11 mouse cellular contexts compared by ENCODE assay signal in the genomic region with DNA sequence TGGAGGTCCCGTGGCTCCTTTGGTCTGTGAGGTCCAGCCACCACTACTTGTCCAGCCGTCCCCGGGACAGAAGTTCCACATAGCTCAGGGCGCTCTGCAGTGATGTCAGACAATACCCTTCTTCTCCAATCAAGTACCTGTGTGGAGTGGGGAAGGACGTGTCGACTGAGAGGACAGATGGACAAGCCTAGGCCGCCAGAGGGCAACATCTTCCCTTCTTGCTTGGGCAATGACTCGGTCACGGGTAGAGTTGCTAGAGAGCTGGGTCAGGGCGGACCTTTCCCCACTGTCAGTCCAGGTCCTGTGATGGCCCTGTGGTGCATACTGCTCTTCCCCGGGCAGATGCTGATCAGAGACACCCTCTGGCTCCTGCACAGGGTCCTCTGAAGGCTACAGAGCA. TPM values are rescaled to one million over a fixed set of nuclear protein-coding genes. Genes with fewer than 3 reads are reported as not detected.
A peak's percentile ranks its signal among the peaks of the same experiment; 100 is the strongest.
DNase-seq lines count a peak whose midpoint lies in the region; ATAC-seq and TF ChIP-seq lines count a peak whose summit lies in the region.
"Had no signal": no experiment of that assay in that cellular context is flagged by ENCODE, and none has a peak within 500 bp of the region (broad histone marks: within the 10 kb centered on the region; RNA-seq: fewer than 3 reads in every experiment).

No protein-coding gene starts in this region.

- H3K36me3 ChIP-seq in intestine, postnatal 0 days (ENCODE audit: control insufficient read depth, insufficient read depth): peaks cover 45% of the 10 kb centered on the region
- H3K36me3 ChIP-seq in intestine, embryonic 16.5 days (ENCODE audit: control insufficient read depth, insufficient read depth, low read length): peaks cover 7% of the 10 kb centered on the region
- peaks cover 34% of the 10 kb centered on the region for H3K36me3 ChIP-seq in liver, embryonic 15.5 days (replicated peaks)
- H3K36me3 ChIP-seq in myocyte (ENCODE audit: control insufficient read depth, insufficient read depth): no peaks in the 10 kb centered on the region

- no peaks in the 10 kb centered on the region for H3K4me1 ChIP-seq in intestine, postnatal 0 days (replicated peaks; ENCODE audit: control insufficient read depth, insufficient read depth, low read length)
- H3K4me1 ChIP-seq in intestine, embryonic 16.5 days (ENCODE audit: control insufficient read depth, insufficient read depth, low read length): no peaks in the 10 kb centered on the region
- H3K4me1 ChIP-seq in liver, embryonic 15.5 days (replicated peaks): peaks cover 18% of the 10 kb centered on the region

- no peak for DNase-seq in liver
- DNase-seq in NIH3T3 (ENCODE audit: low read depth): peak; percentile 17
- DNase-seq: cerebellum, postnatal 14 days; gastrocnemius, postnatal 10 days; lung, adult 2 months; thymus, postnatal 36 days had no signal

- H3K9ac ChIP-seq in intestine, postnatal 0 days (ENCODE audit: low read depth, low read length): no peak overlapping the region
- no peak overlapping the region for H3K9ac ChIP-seq in intestine, embryonic 16.5 days (ENCODE audit: low read depth, low read length)
- H3K9ac ChIP-seq in liver, embryonic 15.5 days: no peak overlapping the region

- no peaks in the 10 kb centered on the region for H3K9me3 ChIP-seq in intestine, postnatal 0 days (ENCODE audit: control insufficient read depth)
- H3K9me3 ChIP-seq in intestine, embryonic 16.5 days (ENCODE audit: control insufficient read depth, low read length): no peaks in the 10 kb centered on the region
- no peaks in the 10 kb centered on the region for H3K9me3 ChIP-seq in liver, embryonic 15.5 days (replicated peaks)

- no peaks in the 10 kb centered on the region for H3K79me2 ChIP-seq in myocyte (ENCODE audit: control insufficient read depth, insufficient read depth)

- no peak for TF ChIP-seq POLR2A in myocyte (IDR thresholded peaks at IDR 0.05; ENCODE audit: insufficient read length, low read depth)

- 68% methylated on average over 11 of the region's 11 CpGs for WGBS in intestine, postnatal 0 days
- 67% methylated on average over 11 of the region's 11 CpGs for WGBS in intestine, embryonic 16.5 days
- WGBS in liver, embryonic 15.5 days (ENCODE audit: insufficient replicate concordance): 66% methylated on average over 11 of the region's 11 CpGs

- TF ChIP-seq CTCF in intestine, postnatal 0 days (IDR thresholded peaks at IDR 0.05; ENCODE audit: low read depth): peak; percentile 52

- H3K4me3 ChIP-seq in intestine, postnatal 0 days (ENCODE audit: low read depth, low read length): no peak overlapping the region
- no peak overlapping the region for H3K4me3 ChIP-seq in intestine, embryonic 16.5 days (ENCODE audit: low read length)
- no peak overlapping the region for H3K4me3 ChIP-seq in liver, embryonic 15.5 days (replicated peaks)
- no peak overlapping the region for H3K4me3 ChIP-seq in myocyte

- no peak for ATAC-seq in intestine, postnatal 0 days
- no peak for ATAC-seq in intestine, embryonic 16.5 days
- ATAC-seq in liver, embryonic 15.5 days (ENCODE audit: insufficient read depth): peak; percentile 13; the same call in 1 of the 2 replicates
- no peak for ATAC-seq in CD4-positive, CD25-positive, alpha-beta regulatory T cell, adult 4 months

- H3K27ac ChIP-seq in intestine, postnatal 0 days (ENCODE audit: low read depth, low read length): no peak overlapping the region
- no peak overlapping the region for H3K27ac ChIP-seq in intestine, embryonic 16.5 days (ENCODE audit: low read length)
- H3K27ac ChIP-seq in liver, embryonic 15.5 days (replicated peaks): 0 out of 2 replicates have a peak overlapping the region, but pooled peaks have one; percentile 14

- H3K27me3 ChIP-seq in intestine, postnatal 0 days (replicated peaks; ENCODE audit: control insufficient read depth, insufficient read depth, low read length): no peaks in the 10 kb centered on the region
- H3K27me3 ChIP-seq in intestine, embryonic 16.5 days (replicated peaks; ENCODE audit: control insufficient read depth, insufficient read depth, low read length): no peaks in the 10 kb centered on the region
- no peaks in the 10 kb centered on the region for H3K27me3 ChIP-seq in liver, embryonic 15.5 days
- H3K27me3 ChIP-seq in myocyte (ENCODE audit: control insufficient read depth, insufficient read depth, insufficient read length): no peaks in the 10 kb centered on the region

- no peak overlapping the region for H3ac ChIP-seq in myocyte (ENCODE audit: control insufficient read depth, insufficient read length)

- no peak overlapping the region for H3K4me2 ChIP-seq in intestine, postnatal 0 days (replicated peaks; ENCODE audit: low read depth)
- no peak overlapping the region for H3K4me2 ChIP-seq in intestine, embryonic 16.5 days (ENCODE audit: low read depth, low read length)
- H3K4me2 ChIP-seq in liver, embryonic 15.5 days: no peak overlapping the region
- no peak overlapping the region for H3K4me2 ChIP-seq in myocyte (ENCODE audit: low read depth)

TF ChIP-seq in myocyte, 11 proteins besides CTCF, POLR2A, EP300 and RAD21:
- TF ChIP-seq SRF (IDR thresholded peaks at IDR 0.05; ENCODE audit: control insufficient read depth, insufficient read length, low read depth) (no peak), POLR2AphosphoS2 (IDR thresholded peaks at IDR 0.05; ENCODE audit: insufficient read length, low read depth) (peak; percentile 15), CEBPB (IDR thresholded peaks at IDR 0.05; ENCODE audit: insufficient read depth, poor library complexity, severe bottlenecking) (no peak), REST (IDR thresholded peaks at IDR 0.05; ENCODE audit: insufficient read depth, insufficient read length) (no peak)

RNA-seq across cellular contexts. Expression of gene Spata2l, which starts 7.0 kb away (rescaled TPM):
- 5.0 TPM in 2 replicates for polyA plus RNA-seq in intestine, postnatal 0 days (2015; fragmentation: Nextera tagmentation; extraction: Ambion mirVana)
- polyA plus RNA-seq in intestine, embryonic 16.5 days (2015; fragmentation: Nextera tagmentation; extraction: Ambion mirVana): 6.0 TPM in 2 replicates
- polyA plus RNA-seq in liver, embryonic 15.5 days (2015; fragmentation: Nextera tagmentation; extraction: Ambion mirVana): 2.2 and 2.9 TPM in 2 replicates
- polyA plus RNA-seq in myocyte (2012; fragmentation: generic; extraction: Trizol): 1.1 TPM
- 1 to 10 TPM; 6.0 to 9.2 TPM for polyA plus RNA-seq in CD4-positive, CD25-positive, alpha-beta regulatory T cell, adult 4 months (2017; shearing (Covaris generic))

RNA-seq across cellular contexts. Expression of gene Zfp276, which starts 10.9 kb away (rescaled TPM):
- 7.2 and 7.4 TPM in 2 replicates for polyA plus RNA-seq in intestine, postnatal 0 days (2015; fragmentation: Nextera tagmentation; extraction: Ambion mirVana)
- polyA plus RNA-seq in intestine, embryonic 16.5 days (2015; fragmentation: Nextera tagmentation; extraction: Ambion mirVana): 16.5 and 19.3 TPM in 2 replicates
- 8.0 and 9.2 TPM in 2 replicates for polyA plus RNA-seq in liver, embryonic 15.5 days (2015; fragmentation: Nextera tagmentation; extraction: Ambion mirVana)
- 12.1 TPM for polyA plus RNA-seq in myocyte (2012; fragmentation: generic; extraction: Trizol)
- polyA plus RNA-seq in CD4-positive, CD25-positive, alpha-beta regulatory T cell, adult 4 months (2017; shearing (Covaris generic)): 1 to 10 TPM; 5.1 to 7.3 TPM

RNA-seq across cellular contexts. Expression of gene Vps9d1, which starts 11.1 kb away (rescaled TPM):
- polyA plus RNA-seq in intestine, postnatal 0 days (2015; fragmentation: Nextera tagmentation; extraction: Ambion mirVana): 7.1 and 8.3 TPM in 2 replicates
- polyA plus RNA-seq in intestine, embryonic 16.5 days (2015; fragmentation: Nextera tagmentation; extraction: Ambion mirVana): 16.3 and 19.3 TPM in 2 replicates
- 4.6 and 5.3 TPM in 2 replicates for polyA plus RNA-seq in liver, embryonic 15.5 days (2015; fragmentation: Nextera tagmentation; extraction: Ambion mirVana)
- 12.7 TPM for polyA plus RNA-seq in myocyte (2012; fragmentation: generic; extraction: Trizol)
- 10 to 100 TPM in 1 of 2 experiments, 1 to 10 TPM in 1; 9.1 to 10.1 TPM for polyA plus RNA-seq in CD4-positive, CD25-positive, alpha-beta regulatory T cell, adult 4 months (2017; shearing (Covaris generic))

RNA-seq across cellular contexts. Expression of gene Cdk10, which starts 18.4 kb away (rescaled TPM):
- 11.8 and 14.0 TPM in 2 replicates for polyA plus RNA-seq in intestine, postnatal 0 days (2015; fragmentation: Nextera tagmentation; extraction: Ambion mirVana)
- 23.7 and 27.8 TPM in 2 replicates for polyA plus RNA-seq in intestine, embryonic 16.5 days (2015; fragmentation: Nextera tagmentation; extraction: Ambion mirVana)
- polyA plus RNA-seq in liver, embryonic 15.5 days (2015; fragmentation: Nextera tagmentation; extraction: Ambion mirVana): 8.9 and 9.0 TPM in 2 replicates
- polyA plus RNA-seq in myocyte (2012; fragmentation: generic; extraction: Trizol): 31.0 TPM
- polyA plus RNA-seq in CD4-positive, CD25-positive, alpha-beta regulatory T cell, adult 4 months (2017; shearing (Covaris generic)): 10 to 100 TPM; 21.0 to 32.5 TPM

RNA-seq across cellular contexts. Expression of gene Spata33, which starts 30.4 kb away (rescaled TPM):
- polyA plus RNA-seq in intestine, postnatal 0 days (2015; fragmentation: Nextera tagmentation; extraction: Ambion mirVana): 0.55 and 1.2 TPM in 2 replicates
- polyA plus RNA-seq in intestine, embryonic 16.5 days (2015; fragmentation: Nextera tagmentation; extraction: Ambion mirVana): 1.7 and 2.7 TPM in 2 replicates
- 0.18 and 0.37 TPM in 2 replicates for polyA plus RNA-seq in liver, embryonic 15.5 days (2015; fragmentation: Nextera tagmentation; extraction: Ambion mirVana)
- polyA plus RNA-seq in myocyte (2012; fragmentation: generic; extraction: Trizol): 2.5 TPM
- polyA plus RNA-seq in CD4-positive, CD25-positive, alpha-beta regulatory T cell, adult 4 months (2017; shearing (Covaris generic)): not detected
